Mouse (Mus musculus): ENCODE measurements around the gene Zbtb17. TPM values are rescaled to one million over a fixed set of nuclear protein-coding genes. Genes with fewer than 3 reads are reported as not detected.

Gene Zbtb17
- polyA plus RNA-seq (2021; fragmentation: Nextera tagmentation) = 13.5 and 14.5 TPM in 2 replicates
- long read RNA-seq, experiment 1, partial matches to known transcripts = 11 of 16 reads
- long read RNA-seq, experiment 1, other reads (novel, unspliced or antisense) = 2 of 16 reads
- long read RNA-seq, experiment 2, transcript Zbtb17-201 (16 exons, 2,722 nt) = major isoform, 49 of 80 reads
- long read RNA-seq, experiment 2, partial matches to known transcripts = 5 of 80 reads
- long read RNA-seq, experiment 2, other reads (novel, unspliced or antisense) = 24 of 80 reads

DNA sequence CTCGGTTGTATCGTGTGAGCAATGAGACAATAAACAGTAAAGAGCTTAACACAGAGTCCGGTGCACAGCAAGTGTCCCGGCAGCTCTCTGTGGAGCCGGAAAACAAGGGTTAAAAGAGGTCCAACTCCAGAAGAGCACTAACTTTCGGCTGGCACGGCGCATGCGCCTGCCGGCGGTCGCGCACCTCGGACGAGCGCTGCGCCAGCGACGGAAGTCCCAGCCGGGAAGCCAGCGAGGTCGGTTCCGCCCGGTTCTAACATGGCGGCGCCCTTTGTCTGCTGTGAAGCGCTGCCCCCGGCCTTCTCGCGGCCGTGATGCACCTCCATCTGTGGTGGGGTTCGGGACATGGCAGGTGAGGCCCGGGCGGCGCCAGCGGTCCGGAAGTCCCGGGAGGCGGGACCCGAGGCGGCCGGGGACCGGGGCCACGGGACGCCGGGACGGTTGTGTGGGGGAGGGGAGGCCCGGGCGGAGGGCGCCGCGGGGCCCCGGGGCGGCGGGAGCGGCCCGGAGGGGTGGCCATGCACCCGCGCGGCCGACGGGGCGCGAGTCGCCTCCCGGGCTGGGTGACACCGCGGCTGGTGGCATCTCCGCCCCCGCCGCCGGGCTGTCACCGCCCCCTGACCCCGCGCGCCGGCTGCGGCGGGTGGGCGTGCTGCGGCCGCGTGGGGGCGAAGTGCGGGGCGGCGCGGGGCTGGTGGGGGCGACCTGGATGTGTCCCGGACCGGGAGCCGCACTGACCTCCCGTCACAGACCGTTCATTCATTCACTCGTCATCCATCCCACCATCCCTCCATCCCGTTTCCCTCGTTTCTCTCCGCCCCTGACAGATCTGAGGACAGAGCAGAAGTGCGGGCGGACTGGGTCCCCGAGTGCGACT, at the start of gene Zbtb17:
Gene Zbtb17, plus strand, starts transcription at position 204 of the 877 bp plus-strand sequence.

DNA sequence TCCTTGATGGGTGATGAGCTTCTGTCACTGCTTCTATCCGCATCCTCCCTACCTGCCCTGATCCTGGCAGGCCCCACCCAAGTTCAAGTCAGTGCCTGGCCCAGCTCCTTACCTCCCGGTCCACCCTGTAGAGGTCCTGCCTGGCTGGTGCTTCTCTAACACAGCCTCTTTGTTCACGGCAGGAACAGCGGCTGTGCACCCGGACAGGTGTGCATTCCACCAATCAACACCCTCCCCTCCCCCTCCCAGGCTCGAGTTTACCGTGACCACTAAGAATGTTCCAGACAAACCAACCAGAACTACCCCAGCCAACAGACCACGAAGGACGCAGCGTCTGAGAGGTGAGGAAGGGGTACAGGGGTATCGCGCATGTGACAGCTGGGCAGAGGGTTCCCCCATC, 45.9 kb upstream of the Zbtb17 start, which contains the start of gene Clcnka:
Gene Clcnka, minus strand, starts transcription at position 180 of the 400 bp plus-strand sequence.

DNA sequence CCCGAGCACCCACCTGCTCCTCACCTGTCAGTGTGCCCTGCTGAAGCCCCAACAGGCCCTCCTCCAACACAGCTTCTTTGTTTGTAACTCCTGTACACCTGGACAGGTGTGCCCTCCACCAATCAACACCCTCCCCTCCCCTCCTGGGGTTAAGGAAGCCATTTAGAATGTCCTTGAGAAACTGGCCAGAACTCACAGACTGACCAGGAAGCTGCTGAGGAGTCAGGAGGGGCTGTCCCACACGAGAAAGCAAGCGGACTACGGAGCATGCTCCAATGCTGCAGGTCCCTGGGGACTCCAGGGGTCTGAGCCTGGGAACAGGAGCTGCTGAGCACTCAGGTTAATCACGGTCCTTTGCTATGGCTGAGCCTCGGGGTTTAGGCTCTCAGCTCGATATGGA, 28.5 kb upstream of the Zbtb17 start, which contains the start of gene Clcnkb:
Gene Clcnkb, minus strand, starts transcription at position 91 of the 400 bp plus-strand sequence.

DNA sequence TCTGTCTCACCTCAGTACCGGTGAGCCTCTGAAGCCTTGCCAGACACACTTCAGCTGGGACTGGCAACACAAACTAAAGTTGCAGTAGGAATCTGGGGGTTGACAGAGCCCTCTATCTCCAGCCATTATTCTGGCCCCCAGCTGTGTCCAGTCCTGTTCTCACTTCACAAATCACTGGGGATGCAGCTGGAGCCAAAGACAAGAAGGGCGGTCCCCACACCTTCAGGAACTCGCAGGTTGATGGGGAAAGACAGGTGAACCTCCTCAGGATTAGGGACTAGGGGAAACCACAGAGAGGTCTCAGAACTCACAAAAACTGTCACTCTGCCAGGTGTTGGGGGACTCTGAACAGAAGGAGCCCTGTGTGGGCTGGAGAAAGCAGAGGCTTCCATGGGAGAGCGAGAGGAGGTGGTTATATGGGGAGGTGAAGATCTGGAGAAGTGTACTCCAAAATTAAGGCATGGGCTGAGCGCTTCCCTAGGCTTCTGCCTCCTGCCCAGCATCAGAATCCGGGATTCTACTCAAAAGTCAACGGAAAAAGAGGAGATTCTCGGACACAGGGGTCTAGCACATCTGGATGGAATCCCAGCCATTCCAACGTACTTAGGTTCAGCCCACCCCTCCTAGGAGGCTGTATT, 24.1 kb upstream of the Zbtb17 start, which contains the start of gene Hspb7:
Gene Hspb7, plus strand, starts transcription at position 588 of the 638 bp plus-strand sequence.

DNA sequence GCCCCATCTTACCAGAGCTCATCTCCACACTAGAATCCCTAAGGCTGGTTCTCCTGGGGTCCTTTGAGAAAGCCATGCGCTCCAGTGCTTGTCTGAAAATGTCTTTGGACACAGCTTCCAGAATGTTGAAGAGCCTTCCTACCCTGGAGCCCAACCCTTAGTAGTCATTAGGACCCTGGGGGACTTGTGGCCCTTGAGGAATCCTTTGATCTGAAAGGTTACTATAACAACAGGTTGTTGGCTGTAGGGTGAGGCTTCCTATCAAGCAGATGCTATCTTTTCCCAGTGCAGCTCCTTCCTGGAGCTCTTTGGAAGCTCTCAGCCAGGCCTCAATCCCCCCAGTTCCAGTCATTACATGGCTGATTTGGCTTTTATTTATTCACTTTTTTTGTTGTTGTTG, 8.5 kb upstream of the Zbtb17 start, which contains the start of gene Srarp:
Gene Srarp, minus strand, starts transcription at position 132 of the 400 bp plus-strand sequence.

Other genes with a start within 250 kb of the Zbtb17 start
- gene Rsg1, start 230.7 kb upstream of the Zbtb17 start, polyA plus RNA-seq (2021; fragmentation: Nextera tagmentation) = 4.8 and 6.1 TPM in 2 replicates
- 5.7 and 7.8 TPM in 2 replicates for gene Arhgef19, start 205.2 kb upstream of the Zbtb17 start, polyA plus RNA-seq (2021; fragmentation: Nextera tagmentation)
- 0.15 and 0.25 TPM in 2 replicates for gene Epha2, start 143.4 kb upstream of the Zbtb17 start, polyA plus RNA-seq (2021; fragmentation: Nextera tagmentation)
- gene Fam131c, start 76.4 kb upstream of the Zbtb17 start, polyA plus RNA-seq (2021; fragmentation: Nextera tagmentation) = 0.13 TPM in 2 replicates
- 0.13 and 0.33 TPM in 2 replicates for gene Clcnka, start 45.9 kb upstream of the Zbtb17 start, polyA plus RNA-seq (2021; fragmentation: Nextera tagmentation)
- not detected in 2 replicates for gene Clcnkb, start 28.6 kb upstream of the Zbtb17 start, polyA plus RNA-seq (2021; fragmentation: Nextera tagmentation)
- gene Hspb7, start 23.9 kb upstream of the Zbtb17 start, polyA plus RNA-seq (2021; fragmentation: Nextera tagmentation) = 0.06 TPM in 1 of 2 replicates, not detected in the other
- 0.48 TPM in 1 of 2 replicates, not detected in the other for gene Srarp, start 8.5 kb upstream of the Zbtb17 start, polyA plus RNA-seq (2021; fragmentation: Nextera tagmentation)
- gene Spen, start 93.9 kb downstream of the Zbtb17 start, polyA plus RNA-seq (2021; fragmentation: Nextera tagmentation) = 2.7 and 2.9 TPM in 2 replicates
- 0.20 and 0.40 TPM in 2 replicates for gene Fblim1, start 161.4 kb downstream of the Zbtb17 start, polyA plus RNA-seq (2021; fragmentation: Nextera tagmentation)
- gene Tmem82, start 174.0 kb downstream of the Zbtb17 start, polyA plus RNA-seq (2021; fragmentation: Nextera tagmentation) = 0.18 and 0.31 TPM in 2 replicates
- 1.9 and 2.7 TPM in 2 replicates for gene Slc25a34, start 179.2 kb downstream of the Zbtb17 start, polyA plus RNA-seq (2021; fragmentation: Nextera tagmentation)
- gene Plekhm2, start 220.2 kb downstream of the Zbtb17 start, polyA plus RNA-seq (2021; fragmentation: Nextera tagmentation) = 6.5 and 7.1 TPM in 2 replicates
- not detected in 2 replicates for gene Rsc1a1, start 240.9 kb downstream of the Zbtb17 start, polyA plus RNA-seq (2021; fragmentation: Nextera tagmentation)